Mouse (Mus musculus): ENCODE results near the gene Rdx.

GRCm38 (mm10) chr9:52007341-52007740, 39.6 kb upstream of the Rdx start:
- TF ChIP-seq POLR2A (IDR thresholded peaks at IDR 0.05; ENCODE audit: control insufficient read depth, extremely low read depth, insufficient read depth, low read length, poor library complexity) (no peak), CTCF (IDR thresholded peaks at IDR 0.05; ENCODE audit: borderline replicate concordance, control insufficient read depth, extremely low read depth, insufficient read depth, low read length, poor library complexity) (no peak)

All from thymus, adult 2 months (tissue).